Mouse (Mus musculus) embryonic facial prominence, embryonic 15.5 days (tissue): ENCODE measurements around the gene Kbtbd7. TPM values are rescaled to one million over a fixed set of nuclear protein-coding genes. Genes with fewer than 3 reads are reported as not detected.
"Not testable (repeated sequence)": the region's sequence is repeated elsewhere in the genome, so short reads cannot be mapped to it uniquely, and the experiment has no call there.

Experiments
- ATAC-seq: fragments of 200-750 bp; cut with Nextera tagmentation; 2 replicates; pipeline ENCODE4 v1.8.0; 2017; ENCODE audit warnings: low read depth, moderate TSS enrichment; ENCODE audit not compliant: insufficient number of reproducible peaks, low FRiP score, low TSS enrichment
- H3K27ac ChIP-seq: fragments of 300-500 bp; sonication (generic); replicated peaks from 2 replicates; pipeline ENCODE4 v1.5.1; 2015; ENCODE audit warnings: mild to moderate bottlenecking, inconsistent platforms
- H3K27me3 ChIP-seq: fragments of 300-500 bp; sonication (generic); 2 replicates; pipeline ENCODE4 v1.6.1; 2015; ENCODE audit warnings: inconsistent platforms
- H3K36me3 ChIP-seq: fragments of 300-500 bp; sonication (generic); 2 replicates; pipeline ENCODE4 v1.6.1; 2015; ENCODE audit warnings: mild to moderate bottlenecking, inconsistent platforms
- H3K4me1 ChIP-seq: fragments of 300-500 bp; sonication (generic); 2 replicates; pipeline ENCODE4 v1.6.1; 2015; ENCODE audit warnings: inconsistent platforms
- H3K4me2 ChIP-seq: fragments of 300-500 bp; sonication (generic); replicated peaks from 2 replicates; pipeline ENCODE4 v1.6.1; 2015; ENCODE audit warnings: mild to moderate bottlenecking, inconsistent platforms
- H3K4me3 ChIP-seq: fragments of 300-500 bp; sonication (generic); replicated peaks from 2 replicates; pipeline ENCODE4 v1.5.1; 2015; ENCODE audit warnings: mild to moderate bottlenecking, inconsistent platforms
- H3K9ac ChIP-seq: fragments of 300-500 bp; sonication (generic); 2 replicates; pipeline ENCODE4 v1.6.1; 2015; ENCODE audit warnings: inconsistent platforms
- H3K9me3 ChIP-seq: fragments of 300-500 bp; sonication (generic); replicated peaks from 2 replicates; pipeline ENCODE4 v1.6.1; 2016; ENCODE audit warnings: inconsistent platforms
- WGBS: fragments of 180-500 bp; shearing (Covaris S2); methylation state at CpG from one replicate; pipeline ENCODE4 v1.1.7; 2015; 5-methylcytosine and 5-hydroxymethylcytosine counted together
- polyA plus RNA-seq: library from polyadenylated mRNA; unstranded; fragments of >200 nt; fragmentation: Nextera tagmentation; extraction: Ambion mirVana; gene quantifications from 2 replicates; pipeline ENCODE4 v1.2.1, GENCODE M21; 2015

Gene Kbtbd7
- polyA plus RNA-seq, 1 experiment from 2014 or later: 12.8 TPM

DNA sequence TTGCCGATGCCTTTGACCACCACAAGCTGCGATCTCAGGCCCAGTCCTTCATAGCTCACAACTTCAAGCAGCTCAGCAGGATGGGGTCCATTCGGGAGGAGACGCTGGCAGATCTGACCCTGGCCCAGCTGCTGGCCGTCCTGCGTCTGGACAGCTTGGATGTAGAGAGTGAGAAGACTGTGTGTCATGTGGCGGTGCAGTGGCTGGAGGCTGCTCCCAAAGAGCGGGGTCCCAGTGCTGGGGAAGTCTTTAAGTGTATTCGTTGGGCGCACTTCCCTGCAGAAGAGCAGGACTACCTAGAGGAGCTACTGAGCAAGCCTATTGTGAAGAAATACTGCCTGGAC is 26.3 kb downstream of the Kbtbd7 start:
- WGBS: 95% methylated on average over 6 of the region's 10 CpGs
- not testable (repeated sequence) for H3K27ac ChIP-seq, H3K9ac ChIP-seq, H3K9me3 ChIP-seq, H3K4me1 ChIP-seq, H3K4me2 ChIP-seq, H3K27me3 ChIP-seq, H3K36me3 ChIP-seq, H3K4me3 ChIP-seq
- ATAC-seq: 0 out of 2 replicates have a peak, but pooled peaks have one; percentile 11

DNA sequence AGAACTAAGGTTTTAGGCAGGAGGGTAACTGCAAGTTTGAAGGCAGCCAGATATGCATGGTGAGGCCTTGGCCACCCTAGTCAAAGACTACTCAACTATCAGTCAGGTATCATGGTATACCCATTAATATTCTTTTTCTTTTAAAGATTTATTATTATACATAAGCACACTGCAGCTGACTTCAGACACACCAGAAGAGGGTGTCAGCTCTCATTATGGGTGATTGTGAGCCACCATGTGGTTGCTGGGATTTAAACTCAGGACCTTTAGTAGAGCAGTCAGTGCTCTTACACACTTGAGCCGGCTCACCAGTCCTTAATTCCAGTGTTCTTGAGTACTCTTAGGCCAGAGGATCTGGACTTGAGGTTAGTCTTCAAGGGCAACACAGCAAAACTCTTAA is 34.1 kb downstream of the Kbtbd7 start:
- Histone ChIP-seq H3K9me3 (no peaks in the 10 kb centered on the region), H3K4me2 (no peak overlapping the region), H3K4me3 (no peak overlapping the region), H3K36me3 (peaks cover 27% of the 10 kb centered on the region), H3K9ac (no peak overlapping the region), H3K27me3 (no peaks in the 10 kb centered on the region), H3K27ac (no peak overlapping the region), H3K4me1 (no peaks in the 10 kb centered on the region)
- no peak for ATAC-seq
- 81% methylated on average over 1 of the region's 1 CpGs for WGBS

DNA sequence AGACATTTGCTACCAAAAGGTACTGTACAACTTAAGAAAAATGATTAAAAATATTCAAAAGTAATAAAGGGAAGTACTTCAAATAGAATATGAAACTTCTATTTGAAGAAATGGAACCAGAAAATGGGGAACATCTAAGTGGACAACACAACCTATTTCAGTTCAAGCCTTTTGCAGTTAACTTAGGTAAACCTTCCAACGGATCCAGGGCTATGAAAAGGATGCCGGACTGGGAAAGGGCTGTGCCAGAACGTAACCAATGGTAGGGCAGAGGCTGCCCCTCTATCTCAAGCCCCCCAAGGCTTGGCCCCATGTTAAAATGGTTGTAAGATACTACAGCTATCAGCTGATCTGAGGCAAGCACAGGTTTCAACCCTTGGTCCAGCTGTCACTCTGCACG is 34.7 kb downstream of the Kbtbd7 start:
- no peak for ATAC-seq
- Histone ChIP-seq H3K4me3 (no peak overlapping the region), H3K36me3 (peaks cover 33% of the 10 kb centered on the region), H3K27me3 (no peaks in the 10 kb centered on the region), H3K4me1 (no peaks in the 10 kb centered on the region), H3K9me3 (no peaks in the 10 kb centered on the region), H3K4me2 (no peak overlapping the region), H3K9ac (no peak overlapping the region), H3K27ac (no peak overlapping the region)
- 95% methylated on average over 4 of the region's 4 CpGs for WGBS

GRCm38 (mm10) chr14:79465623-79466022 is 39.3 kb downstream of the Kbtbd7 start:
- Histone ChIP-seq H3K4me2 (no peak overlapping the region), H3K9me3 (no peaks in the 10 kb centered on the region), H3K4me3 (no peak overlapping the region), H3K27me3 (no peaks in the 10 kb centered on the region), H3K36me3 (peaks cover 61% of the 10 kb centered on the region), H3K9ac (no peak overlapping the region), H3K27ac (no peak overlapping the region), H3K4me1 (no peaks in the 10 kb centered on the region)
- 78% methylated on average over 1 of the region's 1 CpGs for WGBS
- no peak for ATAC-seq

DNA sequence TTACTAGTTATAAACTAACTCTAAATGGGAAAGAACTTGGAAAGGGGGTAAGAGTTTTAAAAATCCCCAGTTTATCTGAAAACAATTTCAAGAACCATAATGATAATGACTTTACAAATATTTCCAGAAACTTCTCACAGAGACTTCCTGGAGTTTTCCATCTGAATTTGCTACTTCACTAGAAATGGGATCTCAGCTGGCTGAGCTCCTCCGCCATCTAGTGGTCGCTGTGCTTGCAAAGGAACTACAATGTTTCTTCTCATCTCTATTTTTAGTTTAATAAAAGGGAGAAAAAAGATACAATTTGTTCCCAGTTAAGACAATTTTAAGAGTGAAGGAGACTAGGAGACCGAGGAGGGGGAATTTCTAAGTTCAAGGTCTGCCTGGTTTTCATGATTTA is 41.3 kb downstream of the Kbtbd7 start:
- 26% methylated on average over 3 of the region's 3 CpGs for WGBS
- Histone ChIP-seq H3K27me3 (no peaks in the 10 kb centered on the region), H3K27ac (no peak overlapping the region), H3K4me2 (no peak overlapping the region), H3K4me1 (no peaks in the 10 kb centered on the region), H3K4me3 (no peak overlapping the region), H3K9ac (no peak overlapping the region), H3K36me3 (peaks cover 64% of the 10 kb centered on the region), H3K9me3 (no peaks in the 10 kb centered on the region)
- ATAC-seq: no peak

DNA sequence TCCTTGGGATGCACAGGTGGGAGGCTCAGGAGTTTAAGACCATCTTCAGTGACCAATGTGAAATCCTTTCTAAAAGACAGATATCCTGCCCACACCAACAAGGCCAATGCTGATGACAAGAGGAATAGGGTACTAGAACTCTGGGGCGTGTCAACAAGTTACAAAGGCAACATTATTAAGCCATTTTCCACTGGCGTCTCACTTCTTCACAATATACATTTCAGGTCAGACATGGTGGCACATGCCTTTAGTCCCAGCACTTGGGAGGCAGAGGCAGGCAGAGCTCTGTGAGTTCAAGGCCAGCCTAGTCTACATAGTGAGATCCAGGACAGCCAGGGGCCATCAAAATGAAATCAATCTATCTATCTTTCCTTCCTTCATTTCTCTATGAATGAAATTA is 47.1 kb downstream of the Kbtbd7 start:
- Histone ChIP-seq H3K9ac (no peak overlapping the region), H3K27ac (no peak overlapping the region), H3K4me2 (no peak overlapping the region), H3K4me1 (no peaks in the 10 kb centered on the region), H3K27me3 (no peaks in the 10 kb centered on the region), H3K9me3 (no peaks in the 10 kb centered on the region), H3K36me3 (peaks cover 71% of the 10 kb centered on the region), H3K4me3 (no peak overlapping the region)
- no peak for ATAC-seq
- WGBS: 80% methylated on average over 2 of the region's 2 CpGs

Other genes with a start within 250 kb of the Kbtbd7 start
- not detected in 2 replicates for gene Zfp957, start 179.1 kb upstream of the Kbtbd7 start, polyA plus RNA-seq
- gene Rgcc, start 124.9 kb upstream of the Kbtbd7 start, polyA plus RNA-seq: 56.0 and 63.9 TPM in 2 replicates
- 36.2 and 39.4 TPM in 2 replicates for gene Naa16, start 35.7 kb upstream of the Kbtbd7 start, polyA plus RNA-seq
- gene Mtrf1, start 28.7 kb upstream of the Kbtbd7 start, polyA plus RNA-seq: 8.7 and 9.3 TPM in 2 replicates
- gene Kbtbd6, start 25.3 kb downstream of the Kbtbd7 start, polyA plus RNA-seq: 2.4 and 2.7 TPM in 2 replicates
- gene Elf1, start 54.7 kb downstream of the Kbtbd7 start, polyA plus RNA-seq: 16.4 and 18.5 TPM in 2 replicates
- 44.2 and 45.2 TPM in 2 replicates for gene Wbp4, start 55.0 kb downstream of the Kbtbd7 start, polyA plus RNA-seq
- gene Sugt1, start 161.2 kb downstream of the Kbtbd7 start, polyA plus RNA-seq: 112 and 118 TPM in 2 replicates
- 84.7 and 137 TPM in 2 replicates for gene Cnmd, start 235.7 kb downstream of the Kbtbd7 start, polyA plus RNA-seq